Mouse (Mus musculus): Measurements from ENCODE around the gene Pdzd2.
A peak's percentile ranks its signal among the peaks of the same experiment; 100 is the strongest.

Pdzd2 gene

GRCm38 (mm10) chr15:12539618-12540302, 200.0 kb downstream of the Pdzd2 start:
- no peak for DNase-seq (ENCODE audit: low spot score in 2 of 2)

- no peak for DNase-seq (ENCODE audit: low spot score in 2 of 2)
Measured at GRCm38 (mm10) chr15:12533254-12533653, 206.5 kb downstream of the Pdzd2 start.

GRCm38 (mm10) chr15:12532568-12532967, 207.2 kb downstream of the Pdzd2 start:
- DNase-seq (ENCODE audit: low spot score in 2 of 2): no peak

GRCm38 (mm10) chr15:12522810-12523209, 216.9 kb downstream of the Pdzd2 start:
- no peak for DNase-seq (ENCODE audit: low spot score in 2 of 2)

GRCm38 (mm10) chr15:12520292-12520691, 219.4 kb downstream of the Pdzd2 start:
- DNase-seq (ENCODE audit: low spot score in 2 of 2): no peak

- DNase-seq (ENCODE audit: low spot score in 2 of 2): no peak
Measured at GRCm38 (mm10) chr15:12518370-12518973, 221.3 kb downstream of the Pdzd2 start.

GRCm38 (mm10) chr15:12517314-12517813, 222.4 kb downstream of the Pdzd2 start:
- no peak for DNase-seq (ENCODE audit: low spot score in 2 of 2)

- DNase-seq (ENCODE audit: low spot score in 2 of 2): no peak
Measured at GRCm38 (mm10) chr15:12515272-12515844, 224.4 kb downstream of the Pdzd2 start.

- peak in 1 of 2 experiments; percentile 65 for DNase-seq (ENCODE audit: low spot score in 2 of 2)
Measured at GRCm38 (mm10) chr15:12513526-12513925, 226.2 kb downstream of the Pdzd2 start.

GRCm38 (mm10) chr15:12508765-12509377, 230.9 kb downstream of the Pdzd2 start:
- no peak for DNase-seq (ENCODE audit: low spot score in 2 of 2)

- no peak for DNase-seq (ENCODE audit: low spot score in 2 of 2)
Measured at GRCm38 (mm10) chr15:12507523-12507922, 232.2 kb downstream of the Pdzd2 start.

GRCm38 (mm10) chr15:12506514-12506913, 233.2 kb downstream of the Pdzd2 start:
- DNase-seq (ENCODE audit: low spot score in 2 of 2): no peak

- no peak for DNase-seq (ENCODE audit: low spot score in 2 of 2)
Measured at GRCm38 (mm10) chr15:12506085-12506484, 233.6 kb downstream of the Pdzd2 start.

- no peak for DNase-seq (ENCODE audit: low spot score in 2 of 2)
Measured at GRCm38 (mm10) chr15:12505556-12505955, 234.2 kb downstream of the Pdzd2 start.

- no peak for DNase-seq (ENCODE audit: low spot score in 2 of 2)
Measured at GRCm38 (mm10) chr15:12503907-12504306, 235.8 kb downstream of the Pdzd2 start.

GRCm38 (mm10) chr15:12501924-12502548, 237.7 kb downstream of the Pdzd2 start:
- no peak for DNase-seq (ENCODE audit: low spot score in 2 of 2)

GRCm38 (mm10) chr15:12500674-12501073, 239.1 kb downstream of the Pdzd2 start:
- no peak for DNase-seq (ENCODE audit: low spot score in 2 of 2)

- DNase-seq (ENCODE audit: low spot score in 2 of 2): no peak
Measured at GRCm38 (mm10) chr15:12494084-12494483, 245.6 kb downstream of the Pdzd2 start.

GRCm38 (mm10) chr15:12493258-12493657, 246.5 kb downstream of the Pdzd2 start:
- DNase-seq (ENCODE audit: low spot score in 2 of 2): peak; percentile 52 to 67

- peak in 1 of 2 experiments; percentile 52 for DNase-seq (ENCODE audit: low spot score in 2 of 2)
Measured at GRCm38 (mm10) chr15:12490969-12491368, 248.8 kb downstream of the Pdzd2 start.

- DNase-seq (ENCODE audit: low spot score in 2 of 2): peak; percentile 53 to 77
Measured at GRCm38 (mm10) chr15:12490527-12490926, 249.2 kb downstream of the Pdzd2 start.

- DNase-seq (ENCODE audit: low spot score in 2 of 2): no peak
Measured at GRCm38 (mm10) chr15:12488316-12488715, 251.4 kb downstream of the Pdzd2 start.

All from urinary bladder, postnatal 36 days (tissue).